Mouse (Mus musculus) lung, embryonic 14.5 days (tissue): Measurements from ENCODE around the gene Cdh13. TPM values are rescaled to one million over a fixed set of nuclear protein-coding genes. Genes with fewer than 3 reads are reported as not detected.
"Not testable (repeated sequence)": the region's sequence is repeated elsewhere in the genome, so short reads cannot be mapped to it uniquely, and the experiment has no call there.

ENCODE experiments used
- ATAC-seq: fragments of 200-750 bp; cut with Nextera tagmentation; 2 replicates; pipeline ENCODE4 v1.8.0; 2017; ENCODE audit warnings: mild to moderate bottlenecking, moderate TSS enrichment, moderate library complexity; ENCODE audit not compliant: insufficient read depth
- DNase-seq: peaks from one replicate; pipeline ENCODE4 v3.0.0-alpha.2; 2015
- H3K27ac ChIP-seq: fragments of 300-500 bp; sonication (generic); 2 replicates; pipeline ENCODE4 v1.5.1; 2014; ENCODE audit warnings: low read depth, mild to moderate bottlenecking, moderate library complexity
- H3K27me3 ChIP-seq: fragments of 300-500 bp; sonication (generic); 2 replicates; pipeline ENCODE4 v1.6.1; 2014; ENCODE audit warnings: low read length, control low read depth; ENCODE audit not compliant: insufficient read depth
- H3K36me3 ChIP-seq: fragments of 300-500 bp; sonication (generic); 2 replicates; pipeline ENCODE4 v1.6.1; 2014; ENCODE audit warnings: control low read depth; ENCODE audit not compliant: insufficient read depth
- H3K4me1 ChIP-seq: fragments of 300-500 bp; sonication (generic); 2 replicates; pipeline ENCODE4 v1.6.1; 2014; ENCODE audit warnings: antibody characterized with exemption, control low read depth; ENCODE audit not compliant: insufficient read depth
- H3K4me2 ChIP-seq: fragments of 300-500 bp; sonication (generic); 2 replicates; pipeline ENCODE4 v1.6.1; 2014; ENCODE audit warnings: mild to moderate bottlenecking
- H3K4me3 ChIP-seq: fragments of 300-500 bp; sonication (generic); 2 replicates; pipeline ENCODE4 v1.5.1; 2014; ENCODE audit warnings: low read depth, low read length
- H3K9ac ChIP-seq: fragments of 300-500 bp; sonication (generic); 2 replicates; pipeline ENCODE4 v1.6.1; 2014
- H3K9me3 ChIP-seq: fragments of 300-500 bp; sonication (generic); 2 replicates; pipeline ENCODE4 v1.6.1; 2016; ENCODE audit warnings: low read depth, low read length, control low read depth
- CTCF ChIP-seq: IDR thresholded peaks from 2 replicates; pipeline ENCODE4 v1.5.1; 2016; ENCODE audit warnings: antibody characterized with exemption, low read depth
- WGBS: fragments of 180-500 bp; shearing (Covaris S2); extraction: QIAGEN DNeasy Blood & Tissue Kit; methylation state at CpG from one replicate; pipeline ENCODE4 v1.1.7; 2014; 5-methylcytosine and 5-hydroxymethylcytosine counted together
- polyA plus RNA-seq: library from polyadenylated mRNA; unstranded; fragments of >200 nt; fragmentation: Nextera tagmentation; extraction: Ambion mirVana; gene quantifications from 2 replicates; pipeline ENCODE4 v1.2.1, GENCODE M21; 2014

Cdh13 gene
- polyA plus RNA-seq, 1 experiment from 2014 or later = 1.2 TPM

- ATAC-seq (no peak), DNase-seq (no peak)
- Histone ChIP-seq H3K4me3 (no peak overlapping the region), H3K27me3 (no peaks in the 10 kb centered on the region), H3K9ac (no peak overlapping the region), H3K9me3 (no peaks in the 10 kb centered on the region), H3K4me1 (no peaks in the 10 kb centered on the region), H3K4me2 (no peak overlapping the region), H3K36me3 (no peaks in the 10 kb centered on the region), H3K27ac (no peak overlapping the region)
- TF ChIP-seq CTCF = no peak
- 90% methylated on average over 5 of the region's 5 CpGs for WGBS
These were observed 442.1 kb downstream of the Cdh13 start for GRCm38 (mm10) chr8:118725651-118726050.

DNA sequence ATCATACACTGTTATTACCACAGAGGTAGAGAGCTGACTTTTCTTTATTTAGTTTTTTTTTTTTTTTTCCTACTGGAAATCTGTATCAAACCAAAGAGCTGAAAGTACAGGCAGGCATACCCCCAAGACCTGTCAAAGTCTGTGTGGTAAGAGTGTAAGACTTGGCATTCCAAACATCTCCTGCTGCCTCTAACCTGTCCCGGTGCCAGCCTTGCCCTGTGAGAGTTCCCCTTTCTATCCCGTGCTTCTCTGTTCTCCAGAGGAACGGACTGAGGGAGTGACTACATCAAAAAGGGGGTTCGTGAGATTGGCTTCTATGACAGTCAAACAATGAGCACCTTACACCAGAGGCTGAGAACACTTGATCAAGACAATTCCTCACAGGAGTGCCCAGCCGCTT is 458.2 kb downstream of the Cdh13 start:
- Histone ChIP-seq H3K4me1 (no peaks in the 10 kb centered on the region), H3K36me3 (no peaks in the 10 kb centered on the region), H3K27me3 (no peaks in the 10 kb centered on the region), H3K4me2 (no peak overlapping the region), H3K4me3 (no peak overlapping the region), H3K9ac (no peak overlapping the region), H3K9me3 (no peaks in the 10 kb centered on the region), H3K27ac (no peak overlapping the region)
- 83% methylated on average over 5 of the region's 5 CpGs for WGBS
- ATAC-seq = no peak
- no peak for TF ChIP-seq CTCF
- no peak for DNase-seq

DNA sequence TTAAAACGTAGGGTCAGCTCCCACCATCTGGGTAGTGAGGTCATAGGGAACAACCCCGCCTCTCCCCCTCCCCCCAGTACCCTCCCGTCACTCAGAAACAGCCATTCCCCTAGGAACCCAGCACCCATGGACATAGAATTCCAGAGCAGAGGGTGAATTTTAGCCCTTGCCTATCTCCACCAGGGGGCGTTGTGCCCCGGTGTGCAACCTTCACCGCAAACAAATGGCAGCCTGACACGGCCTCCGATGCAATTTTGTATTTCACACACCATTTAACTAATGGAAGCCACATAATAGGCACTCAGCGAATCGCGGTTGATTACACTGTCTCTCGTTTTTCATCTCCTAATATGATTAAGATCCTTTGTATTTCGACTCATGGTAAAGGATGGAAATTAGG is 461.5 kb downstream of the Cdh13 start:
- ATAC-seq (no peak), DNase-seq (no peak)
- no peaks in the 10 kb centered on the region for H3K9me3 ChIP-seq
- 84% methylated on average over 13 of the region's 13 CpGs for WGBS
- H3K4me1 ChIP-seq = no peaks in the 10 kb centered on the region
- H3K4me3 ChIP-seq = no peak overlapping the region
- no peaks in the 10 kb centered on the region for H3K27me3 ChIP-seq
- H3K4me2 ChIP-seq = no peak overlapping the region
- H3K9ac ChIP-seq = no peak overlapping the region
- no peak overlapping the region for H3K27ac ChIP-seq
- 0 out of 2 replicates have a peak, but pooled peaks have one; percentile 6 for TF ChIP-seq CTCF
- no peaks in the 10 kb centered on the region for H3K36me3 ChIP-seq

- Histone ChIP-seq H3K9ac (no peak overlapping the region), H3K4me3 (no peak overlapping the region), H3K36me3 (no peaks in the 10 kb centered on the region), H3K4me1 (no peaks in the 10 kb centered on the region), H3K27ac (no peak overlapping the region), H3K27me3 (no peaks in the 10 kb centered on the region), H3K9me3 (no peaks in the 10 kb centered on the region), H3K4me2 (no peak overlapping the region)
- DNase-seq (no peak), ATAC-seq (no peak)
- no peak for TF ChIP-seq CTCF
- 56% methylated on average over 21 of the region's 21 CpGs for WGBS
These were observed 464.6 kb downstream of the Cdh13 start for GRCm38 (mm10) chr8:118748041-118748604.

DNA sequence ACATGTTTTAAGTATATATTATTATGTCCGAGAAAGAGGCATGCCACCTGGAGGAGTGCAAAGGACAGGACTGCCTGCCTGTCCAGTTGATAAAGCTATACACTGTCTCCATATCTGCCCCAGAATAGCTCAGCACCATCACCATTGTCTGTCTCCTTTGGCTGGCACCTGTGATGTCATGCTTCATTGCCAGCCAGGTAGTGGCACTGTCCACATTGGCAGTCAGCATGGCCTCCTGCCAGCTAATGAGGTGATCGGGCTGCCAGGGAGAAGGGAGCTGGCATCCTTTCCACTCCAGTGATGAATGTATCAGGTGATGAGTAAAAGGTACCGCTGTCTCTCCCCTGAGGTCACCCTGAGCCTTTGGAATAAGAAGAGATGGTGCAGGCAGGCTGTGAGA is 465.7 kb downstream of the Cdh13 start:
- Histone ChIP-seq H3K27ac (no peak overlapping the region), H3K4me1 (no peaks in the 10 kb centered on the region), H3K4me2 (no peak overlapping the region), H3K27me3 (no peaks in the 10 kb centered on the region), H3K9ac (no peak overlapping the region), H3K9me3 (no peaks in the 10 kb centered on the region), H3K4me3 (no peak overlapping the region), H3K36me3 (no peaks in the 10 kb centered on the region)
- ATAC-seq (no peak), DNase-seq (no peak)
- WGBS = 97% methylated on average over 3 of the region's 3 CpGs
- TF ChIP-seq CTCF = no peak

- TF ChIP-seq CTCF = no peak
- H3K27me3 ChIP-seq = no peaks in the 10 kb centered on the region
- 85% methylated on average over 11 of the region's 11 CpGs for WGBS
These were observed 466.3 kb downstream of the Cdh13 start for GRCm38 (mm10) chr8:118749786-118750185.

DNA sequence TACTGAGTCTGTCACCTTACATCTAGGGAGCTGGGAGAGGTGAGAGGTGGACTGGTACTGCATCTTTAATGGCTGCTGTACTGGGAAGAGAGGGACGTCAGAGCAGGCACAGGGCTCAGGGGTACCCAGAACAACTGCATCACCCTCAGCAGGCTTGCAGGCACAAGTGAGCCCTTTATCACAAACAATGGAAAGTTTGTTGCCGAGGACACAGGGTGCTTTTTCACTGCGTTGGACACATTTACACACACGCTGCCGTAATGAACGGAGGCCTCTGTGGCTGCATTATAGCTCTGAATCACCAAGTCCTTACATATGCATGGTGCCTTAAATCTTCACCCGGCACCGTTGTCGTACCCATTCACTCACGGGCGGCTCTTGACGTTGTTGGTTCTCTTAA is 470.2 kb downstream of the Cdh13 start:
- no peak for ATAC-seq
- no peaks in the 10 kb centered on the region for H3K27me3 ChIP-seq
- 83% methylated on average over 12 of the region's 12 CpGs for WGBS
- no peaks in the 10 kb centered on the region for H3K36me3 ChIP-seq
- no peak for DNase-seq
- no peak overlapping the region for H3K4me2 ChIP-seq
- TF ChIP-seq CTCF = no peak
- H3K4me3 ChIP-seq = no peak overlapping the region
- H3K27ac ChIP-seq = no peak overlapping the region
- H3K9ac ChIP-seq = no peak overlapping the region
- H3K9me3 ChIP-seq = no peaks in the 10 kb centered on the region
- H3K4me1 ChIP-seq = no peaks in the 10 kb centered on the region

More at GRCm38 (mm10) chr8:118749786-118750185, 466.3 kb downstream of the Cdh13 start:
- H3K9ac ChIP-seq = no peak overlapping the region
- H3K36me3 ChIP-seq = no peaks in the 10 kb centered on the region
- no peak overlapping the region for H3K4me3 ChIP-seq
- H3K27ac ChIP-seq = no peak overlapping the region
- ATAC-seq (no peak), DNase-seq (no peak)
- no peaks in the 10 kb centered on the region for H3K4me1 ChIP-seq
- H3K4me2 ChIP-seq = no peak overlapping the region
- no peaks in the 10 kb centered on the region for H3K9me3 ChIP-seq

- no peaks in the 10 kb centered on the region for H3K27me3 ChIP-seq
- H3K4me3 ChIP-seq = no peak overlapping the region
- H3K4me2 ChIP-seq = no peak overlapping the region
- no peaks in the 10 kb centered on the region for H3K9me3 ChIP-seq
- ATAC-seq (no peak), DNase-seq (no peak)
- no peak for TF ChIP-seq CTCF
- H3K4me1 ChIP-seq = no peaks in the 10 kb centered on the region
- no peak overlapping the region for H3K9ac ChIP-seq
- no peaks in the 10 kb centered on the region for H3K36me3 ChIP-seq
- no peak overlapping the region for H3K27ac ChIP-seq
- 75% methylated on average over 7 of the region's 7 CpGs for WGBS
These were observed 470.6 kb downstream of the Cdh13 start for GRCm38 (mm10) chr8:118754119-118754518.

DNA sequence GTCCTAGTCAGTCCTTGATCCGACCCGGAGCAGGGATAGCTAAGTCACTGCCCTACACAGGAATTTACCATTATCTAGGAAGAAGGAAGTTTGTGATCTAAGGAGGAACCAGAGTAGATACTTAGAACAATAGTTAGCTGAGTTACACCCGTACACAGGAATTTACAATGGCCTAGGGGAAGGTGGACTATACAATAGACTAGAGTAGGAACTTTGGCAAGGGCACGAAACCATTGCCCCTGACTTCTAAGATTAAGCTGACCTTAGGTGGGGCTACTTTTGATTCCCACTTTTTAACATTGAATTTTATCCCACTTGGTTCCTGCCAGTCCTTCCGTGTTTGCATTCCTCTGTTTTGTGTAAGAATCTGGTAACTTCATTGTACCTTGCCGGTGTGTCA is 494.0 kb downstream of the Cdh13 start:
- H3K36me3 ChIP-seq, H3K9me3 ChIP-seq, ATAC-seq, H3K27ac ChIP-seq, H3K27me3 ChIP-seq, DNase-seq, H3K9ac ChIP-seq, H3K4me3 ChIP-seq, H3K4me1 ChIP-seq, H3K4me2 ChIP-seq: not testable (repeated sequence)
- 86% methylated on average over 6 of the region's 6 CpGs for WGBS
